Mouse (Mus musculus): ENCODE measurements at regions not wholly inside any gene's neighbourhood (a gene's known extent, or its start where the extent isn't known, plus 50 kb on each side); places are given as distances from the start of the nearest gene placed in this dataset.

DNA sequence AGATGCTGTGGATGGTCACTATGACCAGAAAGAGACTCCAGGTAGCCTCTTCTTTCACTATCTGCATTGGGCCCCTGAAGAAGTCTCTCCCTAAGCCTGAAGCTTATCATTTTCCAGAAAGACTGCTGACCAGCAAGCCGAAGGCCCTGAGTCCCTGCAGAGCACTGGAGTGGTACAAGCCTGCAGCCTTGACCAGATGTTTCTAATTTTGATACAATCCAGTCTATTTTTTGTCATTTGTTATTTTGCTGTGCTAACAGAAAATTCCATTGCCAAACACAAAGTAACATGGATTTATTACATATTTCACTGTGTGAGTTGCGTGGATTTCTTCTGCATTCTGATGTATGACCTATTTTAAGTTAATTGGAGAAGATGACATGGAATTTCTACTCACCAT lies 764.9 kb upstream of the Arrdc4 start:
- no peaks in the 10 kb centered on the region for H3K4me1 ChIP-seq (ENCODE audit: control insufficient read depth, insufficient read depth, low read length)
- no peak overlapping the region for H3K27ac ChIP-seq (ENCODE audit: insufficient read depth, low read length)
- no peak overlapping the region for H3K4me3 ChIP-seq (ENCODE audit: insufficient read depth, low read length)
- no peak for TF ChIP-seq POLR2A (IDR thresholded peaks at IDR 0.05; ENCODE audit: low read depth, low read length)
- TF ChIP-seq CTCF (IDR thresholded peaks at IDR 0.05; ENCODE audit: borderline replicate concordance, insufficient read depth, low read length) = no peak

DNA sequence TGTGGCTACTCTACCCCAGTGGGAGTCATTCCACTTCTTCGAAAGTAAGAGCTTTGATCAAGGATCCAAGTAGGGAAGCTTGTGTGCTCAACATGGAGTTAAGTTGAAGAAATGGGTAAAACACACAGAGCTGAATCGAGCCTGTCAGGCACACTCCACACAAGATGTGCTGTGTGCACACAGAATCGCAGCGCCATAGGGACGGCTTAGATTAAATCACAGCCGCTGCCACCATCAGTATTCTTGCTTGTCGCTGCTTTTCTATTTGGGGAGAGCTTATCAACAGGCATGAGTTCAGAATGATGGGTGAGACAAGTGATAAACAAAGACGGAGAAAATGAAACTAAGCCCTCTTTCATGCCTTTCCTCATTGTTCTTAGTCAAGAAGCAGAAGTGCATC lies 761.3 kb upstream of the Arrdc4 start:
- no peaks in the 10 kb centered on the region for H3K4me1 ChIP-seq (ENCODE audit: control insufficient read depth, insufficient read depth, low read length)
- no peak overlapping the region for H3K4me3 ChIP-seq (ENCODE audit: insufficient read depth, low read length)
- TF ChIP-seq POLR2A (IDR thresholded peaks at IDR 0.05; ENCODE audit: low read depth, low read length) (no peak), CTCF (IDR thresholded peaks at IDR 0.05; ENCODE audit: borderline replicate concordance, insufficient read depth, low read length) (no peak)
- no peak overlapping the region for H3K27ac ChIP-seq (ENCODE audit: insufficient read depth, low read length)

DNA sequence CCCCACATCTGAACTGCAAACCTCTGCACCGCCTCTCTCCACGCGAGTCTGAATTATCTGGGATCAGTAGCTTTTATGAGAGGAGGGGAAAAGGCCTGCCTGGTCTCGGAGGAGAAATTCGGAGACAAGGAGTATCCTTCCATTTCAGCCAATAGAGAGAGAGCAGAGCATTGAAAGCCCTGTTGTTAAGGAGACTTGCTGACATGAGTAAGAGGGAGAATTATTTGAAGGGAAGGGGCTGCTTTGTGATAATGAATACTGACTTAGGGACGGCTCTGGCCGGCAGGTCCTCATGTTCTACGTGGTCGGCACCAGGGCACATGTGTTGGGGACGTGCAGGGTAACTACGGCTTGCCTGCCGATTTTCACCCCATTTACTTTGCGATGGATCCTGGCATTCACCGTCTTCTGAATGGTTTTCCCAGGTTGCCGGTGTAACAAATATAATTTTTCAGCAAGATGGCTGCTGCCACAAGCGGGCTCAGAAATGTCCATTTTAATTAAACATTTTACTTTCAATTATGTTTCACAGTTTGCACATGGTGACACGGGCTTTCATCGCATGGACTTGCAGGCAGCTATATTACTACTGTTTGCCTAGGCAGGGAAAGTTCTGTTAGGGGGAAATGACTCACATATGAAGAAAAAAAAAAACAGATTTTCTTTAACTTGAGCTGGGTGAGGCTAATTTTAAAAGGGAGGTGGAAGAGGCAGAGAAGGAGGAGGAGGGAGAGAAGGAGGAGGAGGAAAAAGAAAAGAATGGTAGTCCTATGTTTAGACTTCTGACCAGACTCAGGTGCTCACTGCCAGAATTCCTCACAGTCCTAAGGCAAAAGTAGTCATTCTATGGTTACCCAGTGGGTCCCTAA lies 744.3 kb upstream of the Arrdc4 start:
- Histone ChIP-seq H3K4me1 (ENCODE audit: control insufficient read depth, insufficient read depth, low read length) (peaks cover 8% of the 10 kb centered on the region), H3K27ac (ENCODE audit: insufficient read depth, low read length) (peak overlapping the region; percentile 61; the same call in 1 of the 2 replicates), H3K4me3 (ENCODE audit: insufficient read depth, low read length) (peak overlapping the region; percentile 17; the same call in 1 of the 2 replicates)
- TF ChIP-seq POLR2A (IDR thresholded peaks at IDR 0.05; ENCODE audit: low read depth, low read length) = no peak
- TF ChIP-seq CTCF (IDR thresholded peaks at IDR 0.05; ENCODE audit: borderline replicate concordance, insufficient read depth, low read length) = no peak

DNA sequence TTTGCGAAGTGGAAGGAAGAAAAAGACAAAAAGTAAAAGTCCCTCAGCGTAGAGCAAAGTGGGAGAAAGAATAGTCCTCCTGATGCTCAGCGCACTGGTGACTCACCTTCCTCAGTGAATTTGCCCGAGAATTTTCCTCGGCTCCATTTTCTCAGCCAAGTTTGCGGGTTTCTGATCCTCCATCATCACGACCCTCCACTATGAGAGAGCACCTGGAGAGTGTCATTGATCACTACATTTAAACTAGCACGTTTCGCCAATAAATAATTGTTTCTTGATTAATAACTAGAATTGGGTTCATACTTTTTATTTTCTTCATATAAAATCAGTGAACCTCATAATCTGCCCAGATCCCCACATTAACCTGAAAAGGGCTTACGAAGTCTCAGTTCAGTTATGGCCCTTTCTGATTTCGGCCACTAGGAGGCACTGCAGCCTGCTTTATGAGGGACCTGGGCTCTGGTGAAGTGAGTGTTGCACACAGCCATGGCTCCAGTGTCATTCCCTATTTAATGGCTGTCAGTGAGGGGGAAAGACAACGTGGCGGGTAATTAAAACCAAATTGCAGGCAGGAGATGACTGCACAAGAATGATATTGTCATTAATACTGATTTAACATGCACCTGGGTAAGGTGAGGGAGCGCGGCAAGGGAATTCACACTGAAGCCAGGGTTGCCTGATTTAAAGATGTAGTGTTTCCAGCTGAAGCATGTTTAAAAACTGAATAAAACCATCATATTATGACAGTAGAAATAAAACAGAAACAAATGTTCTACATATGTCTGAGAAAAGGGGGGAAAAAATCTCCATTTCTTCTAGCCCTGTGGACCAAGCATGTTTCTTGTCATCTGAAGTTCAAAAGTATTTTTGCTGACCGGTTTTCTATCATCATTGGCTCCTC lies 741.8 kb upstream of the Arrdc4 start:
- H3K27ac ChIP-seq (ENCODE audit: insufficient read depth, low read length) = no peak overlapping the region
- peaks cover 8% of the 10 kb centered on the region for H3K4me1 ChIP-seq (ENCODE audit: control insufficient read depth, insufficient read depth, low read length)
- no peak overlapping the region for H3K4me3 ChIP-seq (ENCODE audit: insufficient read depth, low read length)
- TF ChIP-seq CTCF (IDR thresholded peaks at IDR 0.05; ENCODE audit: borderline replicate concordance, insufficient read depth, low read length) (peak; percentile 87), POLR2A (IDR thresholded peaks at IDR 0.05; ENCODE audit: low read depth, low read length) (no peak)

DNA sequence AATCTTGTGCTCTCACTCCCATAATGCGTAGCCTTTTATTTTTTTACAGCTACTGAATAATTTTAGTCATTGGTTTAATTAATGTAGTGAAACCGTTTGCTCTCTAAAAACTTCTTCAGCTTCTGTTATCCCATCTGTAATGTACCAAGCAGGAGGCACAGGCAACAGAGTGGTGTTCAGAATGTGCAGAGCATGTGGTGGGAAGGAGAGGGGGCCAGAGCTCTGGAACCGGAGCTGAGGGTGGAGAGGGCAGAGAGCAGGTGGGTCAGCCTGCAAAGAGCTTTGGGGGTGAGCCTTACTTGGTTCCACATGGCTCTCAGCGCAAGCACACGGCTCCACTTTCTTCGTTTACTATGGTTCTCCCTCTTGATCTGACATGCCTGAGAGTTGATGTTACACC lies 739.6 kb upstream of the Arrdc4 start:
- no peak overlapping the region for H3K4me3 ChIP-seq (ENCODE audit: insufficient read depth, low read length)
- no peak overlapping the region for H3K27ac ChIP-seq (ENCODE audit: insufficient read depth, low read length)
- TF ChIP-seq CTCF (IDR thresholded peaks at IDR 0.05; ENCODE audit: borderline replicate concordance, insufficient read depth, low read length) (no peak), POLR2A (IDR thresholded peaks at IDR 0.05; ENCODE audit: low read depth, low read length) (no peak)
- H3K4me1 ChIP-seq (ENCODE audit: control insufficient read depth, insufficient read depth, low read length) = peaks cover 6% of the 10 kb centered on the region

DNA sequence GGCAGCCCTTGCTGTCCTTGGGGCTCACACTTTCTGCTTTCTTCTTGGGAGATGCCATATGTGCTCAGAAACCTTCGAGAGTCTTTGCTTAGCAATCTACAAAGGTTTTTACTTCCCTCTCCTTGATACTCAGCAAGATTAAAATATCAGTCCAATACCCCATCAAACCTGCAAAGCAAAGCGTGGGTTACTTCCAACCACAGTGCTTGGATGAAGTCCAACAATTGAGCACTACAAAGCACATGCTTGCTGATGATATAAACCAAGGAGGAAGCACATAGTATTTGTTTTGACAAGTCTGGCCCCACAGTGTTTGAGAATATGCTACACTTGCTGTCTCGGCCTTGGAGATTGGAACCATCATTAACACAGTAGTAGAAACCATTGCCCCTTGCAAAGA lies 738.1 kb upstream of the Arrdc4 start:
- H3K4me1 ChIP-seq (ENCODE audit: control insufficient read depth, insufficient read depth, low read length) = peaks cover 2% of the 10 kb centered on the region; the same call in 1 of the 2 replicates
- H3K4me3 ChIP-seq (ENCODE audit: insufficient read depth, low read length) = no peak overlapping the region
- TF ChIP-seq POLR2A (IDR thresholded peaks at IDR 0.05; ENCODE audit: low read depth, low read length) (no peak), CTCF (IDR thresholded peaks at IDR 0.05; ENCODE audit: borderline replicate concordance, insufficient read depth, low read length) (no peak)
- H3K27ac ChIP-seq (ENCODE audit: insufficient read depth, low read length) = no peak overlapping the region

DNA sequence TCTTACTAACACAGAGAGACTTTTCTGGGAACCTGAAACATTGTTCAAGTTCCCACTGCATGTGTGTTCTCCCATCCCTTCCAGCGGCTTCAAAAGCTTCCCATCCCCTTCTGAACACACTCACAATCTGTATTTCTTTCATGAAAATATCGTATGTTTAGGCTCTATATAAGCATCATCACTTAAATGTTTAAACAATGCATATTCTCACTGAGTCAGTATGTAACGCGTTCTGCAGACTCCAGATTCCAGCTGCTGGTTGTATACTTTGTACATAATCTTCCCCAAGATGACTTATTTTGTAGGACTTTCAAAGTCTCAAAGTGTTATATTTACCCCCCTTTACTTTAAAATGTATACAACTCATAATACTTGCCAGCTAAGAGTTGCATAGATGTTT lies 735.5 kb upstream of the Arrdc4 start:
- H3K4me3 ChIP-seq (ENCODE audit: insufficient read depth, low read length) = no peak overlapping the region
- no peak overlapping the region for H3K27ac ChIP-seq (ENCODE audit: insufficient read depth, low read length)
- TF ChIP-seq POLR2A (IDR thresholded peaks at IDR 0.05; ENCODE audit: low read depth, low read length) = no peak
- H3K4me1 ChIP-seq (ENCODE audit: control insufficient read depth, insufficient read depth, low read length) = no peaks in the 10 kb centered on the region

Measured in embryonic fibroblast, embryonic 13.5 days (primary cell).